Mouse (Mus musculus) bone marrow macrophage, adult 2 months (primary cell): Measurements from ENCODE around the gene E2f7.

Experiments
- CTCF ChIP-seq: IDR thresholded peaks from 2 replicates; pipeline ENCODE4 v1.5.1; 2012; ENCODE audit warnings: low read depth, mild to moderate bottlenecking, low read length, moderate library complexity
- POLR2A ChIP-seq: IDR thresholded peaks from 2 replicates; pipeline ENCODE4 v1.6.1; 2012; ENCODE audit warnings: mild to moderate bottlenecking, low read depth, low read length, borderline replicate concordance

DNA sequence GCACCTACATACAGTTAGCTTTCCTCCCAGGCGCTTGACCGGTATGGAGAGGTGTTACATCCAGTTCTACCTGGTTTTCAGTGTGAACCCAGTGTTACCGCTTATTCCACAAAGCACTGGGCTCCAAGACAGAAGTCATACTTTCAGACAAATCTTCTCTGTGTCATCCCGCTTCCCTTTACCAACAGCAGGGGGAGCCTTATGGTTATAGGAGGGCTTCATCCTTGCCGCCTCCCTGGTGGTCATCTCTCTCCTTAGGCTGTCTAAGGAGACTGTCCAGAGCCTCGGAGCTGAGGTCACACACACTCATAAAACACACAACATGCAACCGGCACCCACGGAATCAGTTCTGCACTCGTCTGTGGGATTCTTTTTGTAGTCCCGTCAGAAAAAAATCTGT lies 37.4 kb downstream of the E2f7 start:
- TF ChIP-seq CTCF (no peak), POLR2A (no peak)
